Mouse (Mus musculus): ENCODE measurements around the gene Kif1b.

DNA sequence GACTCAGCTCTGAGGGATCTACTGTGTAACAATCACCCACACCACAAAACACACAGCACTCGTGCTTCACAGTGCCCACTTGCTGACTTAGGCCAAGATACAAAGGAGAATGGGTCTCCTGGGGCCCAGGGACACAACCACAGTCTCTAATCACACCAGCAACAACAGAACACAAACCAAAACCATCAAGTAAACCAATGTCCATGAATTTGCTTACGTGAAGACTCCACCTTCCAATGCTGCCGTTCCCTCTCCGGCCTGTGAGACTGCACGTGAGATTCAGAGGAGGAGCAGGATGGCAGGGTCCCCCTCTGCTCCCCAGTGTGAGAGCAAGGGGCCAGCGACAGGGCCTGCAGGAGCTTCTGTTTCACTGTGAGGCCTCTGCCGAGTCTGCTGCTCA lies 25.2 kb upstream of the Kif1b start:
- TF ChIP-seq CTCF (conservative IDR thresholded peaks at IDR 0.05 in 1 of 2, IDR thresholded peaks at IDR 0.05 in 1 of 2; ENCODE audit: low read depth in 2 of 2, low read length in 2 of 2): no peak
- TF ChIP-seq MYC (IDR thresholded peaks at IDR 0.05; ENCODE audit: low read depth, low read length): no peak
- no peak for TF ChIP-seq RCOR1 (conservative IDR thresholded peaks at IDR 0.05; ENCODE audit: low read depth, low read length)
- no peak for TF ChIP-seq USF2 (conservative IDR thresholded peaks at IDR 0.05; ENCODE audit: low read depth, low read length)
- no peak for TF ChIP-seq EP300 (IDR thresholded peaks at IDR 0.05; ENCODE audit: low read length)
- TF ChIP-seq POLR2A (IDR thresholded peaks at IDR 0.05; ENCODE audit: low read depth, low read length): no peak
- no peak for TF ChIP-seq HCFC1 (IDR thresholded peaks at IDR 0.05; ENCODE audit: low read depth, low read length)
- TF ChIP-seq MAFK (IDR thresholded peaks at IDR 0.05; ENCODE audit: insufficient replicate concordance, low read length): no peak
- no peak for TF ChIP-seq UBTF (IDR thresholded peaks at IDR 0.05; ENCODE audit: low read depth, low read length)
- TF ChIP-seq IRF4 (IDR thresholded peaks at IDR 0.05; ENCODE audit: low read depth, low read length): no peak
- no peak for TF ChIP-seq NRF1 (IDR thresholded peaks at IDR 0.05; ENCODE audit: low read depth, low read length)
- no peak for TF ChIP-seq TCF12 (IDR thresholded peaks at IDR 0.05; ENCODE audit: low read depth, low read length)
- no peak for TF ChIP-seq ZMIZ1 (IDR thresholded peaks at IDR 0.05; ENCODE audit: low read depth, low read length)
- TF ChIP-seq ZNF384 (IDR thresholded peaks at IDR 0.05; ENCODE audit: low read depth, low read length): no peak
